Mouse (Mus musculus) kidney, adult 2 months (tissue): ENCODE data around the gene Stat5a. TPM values are rescaled to one million over a fixed set of nuclear protein-coding genes. Genes with fewer than 3 reads are reported as not detected.

Experiments used
- DNase-seq: peaks from one replicate; pipeline ENCODE4 v3.0.0; 2021
- H3K27ac ChIP-seq: fragments of 200-500 bp; 2 replicates; pipeline ENCODE4 v1.5.1; 2012; ENCODE audit warnings: low read depth, low read length, control low read depth, inconsistent platforms; ENCODE audit not compliant: insufficient read depth
- H3K27me3 ChIP-seq: fragments of 200-500 bp; replicated peaks from 2 replicates; pipeline ENCODE4 v1.6.1; 2012; ENCODE audit warnings: mild to moderate bottlenecking, moderate library complexity, low read length, inconsistent platforms; ENCODE audit not compliant: control insufficient read depth, insufficient read depth
- H3K36me3 ChIP-seq: fragments of 200-500 bp; 2 replicates; pipeline ENCODE4 v1.6.1; 2012; ENCODE audit warnings: mild to moderate bottlenecking, moderate library complexity, low read length, inconsistent platforms; ENCODE audit not compliant: control insufficient read depth, insufficient read depth
- H3K4me1 ChIP-seq: fragments of 200-500 bp; 2 replicates; pipeline ENCODE4 v1.6.1; 2011; ENCODE audit warnings: low read length; ENCODE audit not compliant: control insufficient read depth, insufficient read depth
- H3K4me3 ChIP-seq: fragments of 200-500 bp; 2 replicates; pipeline ENCODE4 v1.5.1; 2011; ENCODE audit warnings: mild to moderate bottlenecking, low read depth, low read length, control low read depth; ENCODE audit not compliant: insufficient read depth
- CTCF ChIP-seq: fragments of 200-500 bp; conservative IDR thresholded peaks from 2 replicates; pipeline ENCODE4 v1.5.1; 2011; ENCODE audit warnings: low read depth, mild to moderate bottlenecking, control low read depth, low read length, moderate library complexity, mixed read lengths; ENCODE audit not compliant: insufficient read depth, insufficient read length
- POLR2A ChIP-seq: fragments of 200-500 bp; IDR thresholded peaks from one replicate; pipeline ENCODE4 v1.6.1; 2011; ENCODE audit warnings: low read depth, low read length, control low read depth
- WGBS: fragments of 180-500 bp; shearing (Covaris S2); methylation state at CpG from one replicate; pipeline ENCODE4 v1.1.7; 2018; 5-methylcytosine and 5-hydroxymethylcytosine counted together
- polyA plus RNA-seq: library from polyadenylated mRNA; depleted of rRNA; stranded (reverse); fragments of >200 nt; gene quantifications from 2 replicates; pipeline ENCODE4 v1.2.3, GENCODE M21; 2012

Stat5a gene
- polyA plus RNA-seq, 1 experiment, result 15.8 TPM

GRCm38 (mm10) chr11:100824496-100824895 is 34.7 kb upstream of the Stat5a start:
- no peak for DNase-seq
- 80% methylated on average over 7 of the region's 7 CpGs for WGBS
- Histone ChIP-seq H3K27me3 (no peaks in the 10 kb centered on the region), H3K4me1 (peaks cover 3% of the 10 kb centered on the region; the same call in 1 of the 2 replicates), H3K4me3 (no peak overlapping the region), H3K36me3 (no peaks in the 10 kb centered on the region), H3K27ac (no peak overlapping the region)
- TF ChIP-seq CTCF (no peak), POLR2A (no peak)

- Histone ChIP-seq H3K4me1 (peaks cover 3% of the 10 kb centered on the region; the same call in 1 of the 2 replicates), H3K27me3 (no peaks in the 10 kb centered on the region), H3K4me3 (no peak overlapping the region), H3K36me3 (no peaks in the 10 kb centered on the region), H3K27ac (no peak overlapping the region)
- WGBS, result 86% methylated on average over 9 of the region's 9 CpGs
- DNase-seq, result no peak
- no peak for TF ChIP-seq POLR2A
- no peak for TF ChIP-seq CTCF
These were observed 33.7 kb upstream of the Stat5a start for GRCm38 (mm10) chr11:100825451-100825850.

DNA sequence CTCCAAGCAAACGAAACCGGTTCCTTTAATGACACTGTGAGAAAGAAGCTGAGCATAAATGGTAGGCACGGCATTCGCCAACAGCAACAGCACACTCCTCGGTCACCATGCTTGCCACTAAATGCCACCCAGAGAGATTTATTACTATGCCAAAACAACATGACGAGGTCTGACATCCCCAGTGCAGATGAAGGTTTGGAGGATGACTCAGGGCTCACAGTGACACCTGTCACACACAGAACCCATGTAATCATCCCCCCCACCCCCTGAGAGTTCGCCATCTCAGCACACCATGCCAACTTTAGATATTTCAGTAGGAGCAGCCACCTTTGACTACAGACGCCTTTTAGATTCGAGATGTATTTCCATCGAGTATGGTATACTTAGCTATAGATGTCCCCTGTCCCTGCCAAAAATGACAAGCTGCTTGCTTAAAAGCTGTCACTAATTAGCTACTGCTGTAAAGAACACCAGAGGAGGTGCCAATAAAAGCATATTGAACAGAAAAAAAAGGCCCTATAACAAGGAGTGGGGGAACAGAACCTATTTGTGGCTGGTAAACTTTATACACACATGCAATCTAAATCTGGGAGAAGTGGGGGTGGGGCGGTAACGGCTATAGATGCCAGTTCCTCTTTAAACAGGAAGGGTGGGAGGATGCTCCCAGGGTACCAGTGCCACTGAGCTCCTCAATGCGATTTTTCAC is 32.8 kb upstream of the Stat5a start:
- Histone ChIP-seq H3K4me1 (peaks cover 3% of the 10 kb centered on the region; the same call in 1 of the 2 replicates), H3K27ac (no peak overlapping the region), H3K4me3 (no peak overlapping the region), H3K27me3 (no peaks in the 10 kb centered on the region), H3K36me3 (no peaks in the 10 kb centered on the region)
- TF ChIP-seq CTCF (no peak), POLR2A (no peak)
- 72% methylated on average over 13 of the region's 13 CpGs for WGBS
- DNase-seq, result no peak

GRCm38 (mm10) chr11:100828676-100829151 is 30.4 kb upstream of the Stat5a start:
- 38% methylated on average over 10 of the region's 10 CpGs for WGBS
- Histone ChIP-seq H3K4me1 (peaks cover 7% of the 10 kb centered on the region; the same call in 1 of the 2 replicates), H3K27me3 (no peaks in the 10 kb centered on the region), H3K27ac (no peak overlapping the region), H3K4me3 (no peak overlapping the region), H3K36me3 (no peaks in the 10 kb centered on the region)
- TF ChIP-seq CTCF (0 out of 2 replicates have a peak, but pooled peaks have one; percentile 14), POLR2A (no peak)
- peak; percentile 76 for DNase-seq

- H3K36me3 ChIP-seq, result no peaks in the 10 kb centered on the region
- 79% methylated on average over 12 of the region's 12 CpGs for WGBS
- TF ChIP-seq POLR2A, result no peak
- TF ChIP-seq CTCF, result no peak
- H3K4me3 ChIP-seq, result no peak overlapping the region
- no peaks in the 10 kb centered on the region for H3K27me3 ChIP-seq
- no peak for DNase-seq
- H3K27ac ChIP-seq, result no peak overlapping the region
- peaks cover 7% of the 10 kb centered on the region; the same call in 1 of the 2 replicates for H3K4me1 ChIP-seq
These were observed 29.5 kb upstream of the Stat5a start for GRCm38 (mm10) chr11:100829691-100830090.

- Histone ChIP-seq H3K36me3 (no peaks in the 10 kb centered on the region), H3K27me3 (no peaks in the 10 kb centered on the region), H3K27ac (no peak overlapping the region), H3K4me3 (no peak overlapping the region), H3K4me1 (0 out of 2 replicates have a peak, but pooled peaks cover 7% of the 10 kb centered on the region)
- 79% methylated on average over 10 of the region's 10 CpGs for WGBS
- no peak for TF ChIP-seq CTCF
- TF ChIP-seq POLR2A, result no peak
- DNase-seq, result no peak
These were observed 27.8 kb upstream of the Stat5a start for GRCm38 (mm10) chr11:100831396-100831795.

GRCm38 (mm10) chr11:100833466-100833865 is 25.7 kb upstream of the Stat5a start:
- no peak overlapping the region for H3K27ac ChIP-seq
- no peaks in the 10 kb centered on the region for H3K36me3 ChIP-seq
- 33% methylated on average over 7 of the region's 7 CpGs for WGBS
- no peak for TF ChIP-seq POLR2A
- peak; percentile 92 for TF ChIP-seq CTCF
- peak; percentile 71 for DNase-seq
- H3K27me3 ChIP-seq, result no peaks in the 10 kb centered on the region
- no peak overlapping the region for H3K4me3 ChIP-seq
- 0 out of 2 replicates have a peak, but pooled peaks cover 7% of the 10 kb centered on the region for H3K4me1 ChIP-seq
